Mouse (Mus musculus) thymus, adult 2 months (tissue): ENCODE results near the gene Apoc3.

Experiments used
- CTCF ChIP-seq: fragments of 200-500 bp; IDR thresholded peaks from 2 replicates; pipeline ENCODE4 v1.5.1; 2012; ENCODE audit warnings: mild to moderate bottlenecking, control low read depth, low read length, moderate library complexity, borderline replicate concordance; ENCODE audit not compliant: control insufficient read depth, poor library complexity, insufficient read depth; ENCODE audit errors: extremely low read depth
- POLR2A ChIP-seq: fragments of 200-500 bp; IDR thresholded peaks from 2 replicates; pipeline ENCODE4 v1.6.1; 2012; ENCODE audit warnings: mild to moderate bottlenecking, low read length, control low read depth, moderate library complexity; ENCODE audit not compliant: control insufficient read depth, poor library complexity, insufficient read depth; ENCODE audit errors: extremely low read depth

GRCm38 (mm10) chr9:46270782-46271181 lies 35.3 kb upstream of the Apoc3 start:
- TF ChIP-seq POLR2A (no peak), CTCF (no peak)
